Mouse (Mus musculus) embryonic facial prominence, embryonic 14.5 days (tissue): ENCODE data around the gene Psmd5. TPM values are rescaled to one million over a fixed set of nuclear protein-coding genes. Genes with fewer than 3 reads are reported as not detected.
"Not testable (repeated sequence)": the region's sequence is repeated elsewhere in the genome, so short reads cannot be mapped to it uniquely, and the experiment has no call there.

Experiments used
- ATAC-seq: fragments of 200-750 bp; cut with Nextera tagmentation; 2 replicates; pipeline ENCODE4 v1.8.0; 2017; ENCODE audit warnings: low read depth, moderate number of reproducible peaks, moderate TSS enrichment
- DNase-seq: peaks from one replicate; pipeline ENCODE4 v3.0.0-alpha.2; 2015; ENCODE audit warnings: low spot score
- H3K27ac ChIP-seq: fragments of 300-500 bp; sonication (generic); replicated peaks from 2 replicates; pipeline ENCODE4 v1.5.1; 2014; ENCODE audit warnings: low read depth, mild to moderate bottlenecking, low read length, moderate library complexity
- H3K27me3 ChIP-seq: fragments of 300-500 bp; sonication (generic); replicated peaks from 2 replicates; pipeline ENCODE4 v1.6.1; 2014; ENCODE audit warnings: low read length; ENCODE audit not compliant: control insufficient read depth, insufficient read depth
- H3K36me3 ChIP-seq: fragments of 300-500 bp; sonication (generic); 2 replicates; pipeline ENCODE4 v1.6.1; 2014; ENCODE audit warnings: low read length, mixed read lengths; ENCODE audit not compliant: control insufficient read depth, insufficient read depth
- H3K4me1 ChIP-seq: fragments of 300-500 bp; sonication (generic); 2 replicates; pipeline ENCODE4 v1.6.1; 2014; ENCODE audit warnings: antibody characterized with exemption, low read length; ENCODE audit not compliant: control insufficient read depth, insufficient read depth
- H3K4me2 ChIP-seq: fragments of 300-500 bp; sonication (generic); 2 replicates; pipeline ENCODE4 v1.6.1; 2014; ENCODE audit warnings: low read depth, mild to moderate bottlenecking, low read length, moderate library complexity, mixed read lengths
- H3K4me3 ChIP-seq: fragments of 300-500 bp; sonication (generic); 2 replicates; pipeline ENCODE4 v1.5.1; 2014; ENCODE audit warnings: low read depth, mild to moderate bottlenecking, low read length
- H3K9ac ChIP-seq: fragments of 300-500 bp; sonication (generic); 2 replicates; pipeline ENCODE4 v1.6.1; 2014; ENCODE audit warnings: low read depth, mild to moderate bottlenecking, low read length, moderate library complexity, mixed read lengths
- H3K9me3 ChIP-seq: fragments of 300-500 bp; sonication (generic); 2 replicates; pipeline ENCODE4 v1.6.1; 2016; ENCODE audit warnings: low read length; ENCODE audit not compliant: control insufficient read depth
- WGBS: fragments of 180-500 bp; shearing (Covaris S2); extraction: QIAGEN DNeasy Blood & Tissue Kit; methylation state at CpG from one replicate; pipeline ENCODE4 v1.1.7; 2014; 5-methylcytosine and 5-hydroxymethylcytosine counted together
- polyA plus RNA-seq: library from polyadenylated mRNA; unstranded; fragments of >200 nt; fragmentation: Nextera tagmentation; extraction: Ambion mirVana; gene quantifications from 2 replicates; pipeline ENCODE4 v1.2.1, GENCODE M21; 2014

Psmd5 gene
- polyA plus RNA-seq, 1 experiment from 2014 or later = 92.3 TPM

GRCm38 (mm10) chr2:34808057-34808456, 66.7 kb downstream of the Psmd5 start:
- peaks cover 66% of the 10 kb centered on the region for H3K36me3 ChIP-seq

GRCm38 (mm10) chr2:34805364-34805950, 69.3 kb downstream of the Psmd5 start:
- no peaks in the 10 kb centered on the region for H3K9me3 ChIP-seq
- H3K27ac ChIP-seq = no peak overlapping the region
- WGBS = 90% methylated on average over 10 of the region's 10 CpGs
- ATAC-seq = no peak
- H3K36me3 ChIP-seq = peaks cover 44% of the 10 kb centered on the region
- H3K9ac ChIP-seq = no peak overlapping the region
- H3K4me1 ChIP-seq = peaks cover 10% of the 10 kb centered on the region
- H3K4me2 ChIP-seq = no peak overlapping the region
- no peak for DNase-seq
- H3K4me3 ChIP-seq = no peak overlapping the region
- H3K27me3 ChIP-seq = no peaks in the 10 kb centered on the region

More at GRCm38 (mm10) chr2:34808057-34808456, 66.7 kb downstream of the Psmd5 start:
- ATAC-seq = no peak
- H3K27me3 ChIP-seq = no peaks in the 10 kb centered on the region
- no peak for DNase-seq
- no peak overlapping the region for H3K4me3 ChIP-seq
- H3K9ac ChIP-seq = no peak overlapping the region
- H3K4me1 ChIP-seq = peaks cover 10% of the 10 kb centered on the region
- H3K27ac ChIP-seq = no peak overlapping the region
- no peak overlapping the region for H3K4me2 ChIP-seq
- H3K9me3 ChIP-seq = no peaks in the 10 kb centered on the region
- 73% methylated on average over 2 of the region's 2 CpGs for WGBS

- Histone ChIP-seq H3K27ac (no peak overlapping the region), H3K9me3 (no peaks in the 10 kb centered on the region), H3K27me3 (no peaks in the 10 kb centered on the region), H3K36me3 (peaks cover 40% of the 10 kb centered on the region), H3K4me3 (no peak overlapping the region), H3K9ac (no peak overlapping the region), H3K4me2 (no peak overlapping the region), H3K4me1 (peaks cover 13% of the 10 kb centered on the region)
- no peak for DNase-seq
- ATAC-seq = no peak
- WGBS = 80% methylated on average over 1 of the region's 1 CpGs
Measured at GRCm38 (mm10) chr2:34804815-34805214, 70.0 kb downstream of the Psmd5 start.

GRCm38 (mm10) chr2:34804172-34804571, 70.6 kb downstream of the Psmd5 start:
- Histone ChIP-seq H3K4me1 (peaks cover 14% of the 10 kb centered on the region), H3K9ac (no peak overlapping the region), H3K27ac (no peak overlapping the region), H3K9me3 (no peaks in the 10 kb centered on the region), H3K4me3 (no peak overlapping the region), H3K4me2 (peak overlapping the region; percentile 71), H3K36me3 (peaks cover 40% of the 10 kb centered on the region), H3K27me3 (no peaks in the 10 kb centered on the region)
- DNase-seq (no peak), ATAC-seq (no peak)
- 96% methylated on average over 2 of the region's 2 CpGs for WGBS

DNA sequence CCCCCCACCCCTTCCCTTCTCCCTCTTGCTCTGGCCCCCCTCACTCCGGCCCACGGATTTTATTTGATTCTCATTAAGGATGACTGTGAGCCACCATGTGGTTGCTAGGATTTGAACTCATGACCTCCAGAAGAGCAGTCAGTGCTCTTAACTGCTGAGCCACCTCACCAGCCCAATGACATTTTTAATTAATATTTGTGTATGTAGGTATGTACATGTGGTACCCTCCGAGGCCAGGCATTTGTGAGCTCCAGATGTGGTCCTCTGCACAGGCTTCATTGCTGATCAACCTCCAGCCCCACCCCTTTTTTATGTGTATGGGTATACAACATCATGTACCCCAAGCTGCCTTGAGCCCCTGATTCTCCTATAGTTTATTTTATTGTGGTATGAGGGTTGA, 71.0 kb downstream of the Psmd5 start:
- Histone ChIP-seq H3K4me1 (peaks cover 18% of the 10 kb centered on the region), H3K9ac (0 out of 2 replicates have a peak overlapping the region, but pooled peaks have one; percentile 34), H3K27me3 (no peaks in the 10 kb centered on the region), H3K9me3 (no peaks in the 10 kb centered on the region), H3K4me2 (peak overlapping the region; percentile 71), H3K27ac (no peak overlapping the region), H3K4me3 (peak overlapping the region; percentile 21), H3K36me3 (peaks cover 36% of the 10 kb centered on the region)
- 65% methylated on average over 3 of the region's 3 CpGs for WGBS
- ATAC-seq (no peak), DNase-seq (no peak)

GRCm38 (mm10) chr2:34802565-34803245, 72.1 kb downstream of the Psmd5 start:
- peak; percentile 49 for ATAC-seq
- under 1% methylated on average over 16 of the region's 32 CpGs for WGBS
- Histone ChIP-seq H3K36me3 (peaks cover 29% of the 10 kb centered on the region), H3K4me2 (peak overlapping the region; percentile 71), H3K9ac (peak overlapping the region; percentile 87), H3K4me1 (peaks cover 19% of the 10 kb centered on the region), H3K4me3 (peak overlapping the region; percentile 65)
- H3K27me3 ChIP-seq, H3K9me3 ChIP-seq, H3K27ac ChIP-seq: not testable (repeated sequence)
- peak; percentile 22 for DNase-seq

GRCm38 (mm10) chr2:34801516-34802482, 73.0 kb downstream of the Psmd5 start:
- H3K27me3 ChIP-seq = no peaks in the 10 kb centered on the region
- H3K9ac ChIP-seq = peak overlapping the region; percentile 87
- H3K4me1 ChIP-seq = peaks cover 19% of the 10 kb centered on the region
- DNase-seq = peak; percentile 100
- peak overlapping the region; percentile 71 for H3K27ac ChIP-seq
- peak; percentile 96 for ATAC-seq
- WGBS = 6% methylated on average over 38 of the region's 39 CpGs
- no peaks in the 10 kb centered on the region for H3K9me3 ChIP-seq
- peak overlapping the region; percentile 65 for H3K4me3 ChIP-seq
- peak overlapping the region; percentile 41; the same call in 1 of the 2 replicates for H3K4me2 ChIP-seq
- peaks cover 27% of the 10 kb centered on the region for H3K36me3 ChIP-seq

- no peak for DNase-seq
- Histone ChIP-seq H3K9ac (no peak overlapping the region), H3K4me3 (peak overlapping the region; percentile 73), H3K36me3 (peaks cover 26% of the 10 kb centered on the region; the same call in 1 of the 2 replicates), H3K27ac (peak overlapping the region; percentile 82; the same call in 1 of the 2 replicates), H3K27me3 (no peaks in the 10 kb centered on the region), H3K4me2 (peak overlapping the region; percentile 75), H3K9me3 (no peaks in the 10 kb centered on the region), H3K4me1 (peaks cover 19% of the 10 kb centered on the region)
- 81% methylated on average over 7 of the region's 7 CpGs for WGBS
- no peak for ATAC-seq
Measured at GRCm38 (mm10) chr2:34800371-34800770, 74.4 kb downstream of the Psmd5 start.
